11 mouse cellular contexts compared by ENCODE assay signal in the genomic region with DNA sequence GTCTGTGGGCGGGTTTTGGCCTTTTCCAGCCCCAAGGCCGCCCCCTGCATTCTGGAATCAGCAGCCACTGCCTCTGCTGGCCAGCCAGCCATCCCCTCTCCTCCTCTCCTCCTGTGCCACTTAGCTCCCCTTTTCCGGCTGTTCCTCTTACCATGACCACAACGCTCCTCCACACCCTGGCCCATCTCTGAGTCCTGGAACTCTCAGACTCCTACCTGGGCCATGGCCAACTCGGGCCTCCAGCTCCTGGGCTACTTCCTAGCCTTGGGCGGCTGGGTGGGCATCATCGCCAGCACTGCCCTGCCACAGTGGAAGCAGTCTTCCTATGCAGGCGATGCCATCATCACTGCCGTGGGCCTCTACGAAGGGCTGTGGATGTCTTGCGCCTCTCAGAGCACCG. TPM values are rescaled to one million over a fixed set of nuclear protein-coding genes. Genes with fewer than 3 reads are reported as not detected.
DNase-seq lines count a peak whose midpoint lies in the region; ATAC-seq and TF ChIP-seq lines count a peak whose summit lies in the region.
"Had no signal": no experiment of that assay in that cellular context is flagged by ENCODE, and none has a peak within 500 bp of the region (broad histone marks: within the 10 kb centered on the region; RNA-seq: fewer than 3 reads in every experiment).

A gene (plus strand): TSS at position 64 of the 400 bp plus-strand sequence.

- peak within 1 kb of the TSS; percentile 13; the same call in 1 of the 2 replicates for H3K9ac ChIP-seq in lung, embryonic 16.5 days (ENCODE audit: low read length)
- peak within 1 kb of the TSS; percentile 29; the same call in 1 of the 2 replicates for H3K9ac ChIP-seq in limb, embryonic 14.5 days (ENCODE audit: low read depth, low read length, severe bottlenecking)

- H3K36me3 ChIP-seq in lung, embryonic 16.5 days (ENCODE audit: control insufficient read depth, insufficient read depth, low read length): no peaks in the 10 kb centered on the region
- no peaks in the 10 kb centered on the region for H3K36me3 ChIP-seq in limb, embryonic 14.5 days (ENCODE audit: control insufficient read depth, insufficient read depth, low read length)
- no peaks in the 10 kb centered on the region for H3K36me3 ChIP-seq in thymus, adult 2 months (ENCODE audit: control insufficient read depth, insufficient read depth, low read length)

- TF ChIP-seq CTCF in thymus, adult 2 months (IDR thresholded peaks at IDR 0.05; ENCODE audit: borderline replicate concordance, control insufficient read depth, extremely low read depth, insufficient read depth, low read length, poor library complexity): no peak

- H3K9me3 ChIP-seq in lung, embryonic 16.5 days (ENCODE audit: control insufficient read depth, low read length): no peaks in the 10 kb centered on the region
- H3K9me3 ChIP-seq in limb, embryonic 14.5 days (ENCODE audit: control insufficient read depth, low read length): no peaks in the 10 kb centered on the region

- ATAC-seq in lung, embryonic 16.5 days (ENCODE audit: low read depth): no peak
- ATAC-seq in limb, embryonic 14.5 days (ENCODE audit: low FRiP score, low read depth): no peak

- no peaks in the 10 kb centered on the region for H3K27me3 ChIP-seq in lung, embryonic 16.5 days (ENCODE audit: control insufficient read depth, insufficient read depth, low read depth, low read length)
- H3K27me3 ChIP-seq in limb, embryonic 14.5 days (ENCODE audit: control insufficient read depth, insufficient read depth, low read length): no peaks in the 10 kb centered on the region
- H3K27me3 ChIP-seq in thymus, adult 2 months (ENCODE audit: control insufficient read depth, insufficient read depth, low read length): no peaks in the 10 kb centered on the region

- peaks cover 6% of the 10 kb centered on the region for H3K4me1 ChIP-seq in lung, embryonic 16.5 days (replicated peaks; ENCODE audit: control insufficient read depth, insufficient read depth, low read length)
- peaks cover 14% of the 10 kb centered on the region for H3K4me1 ChIP-seq in limb, embryonic 14.5 days (ENCODE audit: control insufficient read depth, insufficient read depth, low read length)
- H3K4me1 ChIP-seq in thymus, adult 2 months (replicated peaks; ENCODE audit: control insufficient read depth, insufficient read depth, low read length): peaks cover 3% of the 10 kb centered on the region

- no peak within 1 kb of the TSS for H3K4me2 ChIP-seq in lung, embryonic 16.5 days (ENCODE audit: low read depth, low read length)
- H3K4me2 ChIP-seq in limb, embryonic 14.5 days (replicated peaks; ENCODE audit: low read depth, low read length, severe bottlenecking): no peak within 1 kb of the TSS

- WGBS in lung, embryonic 16.5 days: 82% methylated on average over 12 of the region's 12 CpGs
- WGBS in limb, embryonic 14.5 days: 84% methylated on average over 12 of the region's 12 CpGs
- WGBS in thymus, adult 2 months: 93% methylated on average over 12 of the region's 12 CpGs

- H3K27ac ChIP-seq in lung, embryonic 16.5 days (ENCODE audit: low read length): no peak within 1 kb of the TSS
- H3K27ac ChIP-seq in limb, embryonic 14.5 days (replicated peaks; ENCODE audit: low read depth, low read length): peak within 1 kb of the TSS; percentile 75
- H3K27ac ChIP-seq in thymus, adult 2 months (ENCODE audit: control insufficient read depth, insufficient read depth, low read length): no peak within 1 kb of the TSS

- no peak within 1 kb of the TSS for H3K4me3 ChIP-seq in lung, embryonic 16.5 days (ENCODE audit: low read length)
- H3K4me3 ChIP-seq in limb, embryonic 14.5 days (replicated peaks; ENCODE audit: low read length): no peak within 1 kb of the TSS
- no peak within 1 kb of the TSS for H3K4me3 ChIP-seq in thymus, adult 2 months (ENCODE audit: control insufficient read depth, insufficient read depth, low read length)
- H3K4me3 ChIP-seq: myocyte had no signal

- TF ChIP-seq POLR2A in limb, embryonic 14.5 days (IDR thresholded peaks at IDR 0.05; ENCODE audit: borderline replicate concordance, extremely low read depth, insufficient read depth, insufficient read length): no peak
- TF ChIP-seq POLR2A in thymus, adult 2 months (IDR thresholded peaks at IDR 0.05; ENCODE audit: control insufficient read depth, extremely low read depth, insufficient read depth, low read length, poor library complexity): no peak

- peak; percentile 48 to 59 for DNase-seq in cerebellum, postnatal 10 days
- DNase-seq in cerebellum, postnatal 4 days (ENCODE audit: low spot score in 2 of 2): no peak
- no peak for DNase-seq in lung, postnatal 4 days
- DNase-seq in limb, embryonic 14.5 days (ENCODE audit: low spot score): no peak
- no peak for DNase-seq in thymus, adult 2 months
- DNase-seq in lung, postnatal 14 days: no peak
- DNase-seq in adrenal gland, postnatal 10 days: no peak

RNA-seq across cellular contexts. Expression of the gene that starts here (rescaled TPM):
- polyA plus RNA-seq in lung, embryonic 16.5 days (2015; fragmentation: Nextera tagmentation; extraction: Ambion mirVana): 0.15 and 0.18 TPM in 2 replicates
- polyA plus RNA-seq in limb, embryonic 14.5 days (2012; rRNA removed): 0.38 and 0.59 TPM in 2 replicates
- 0.10 and 0.91 TPM in 2 replicates for polyA plus RNA-seq in limb, embryonic 14.5 days (2014; fragmentation: Nextera tagmentation; extraction: Ambion mirVana)
- 0.18 and 0.50 TPM in 2 replicates for polyA plus RNA-seq in thymus, adult 2 months (2012; rRNA removed)
- under 1 TPM; 0.54 to 0.64 TPM for total RNA-seq in adrenal gland, postnatal 10 days (2021)
- polyA plus RNA-seq: liver, embryonic 16.5 days; spleen, adult 2 months had no signal

Comparison
In these comparisons a context has a peak if more than half of its experiments do, and no peak if none do; other contexts are left out.
1. DNase-seq: peak in cerebellum, postnatal 10 days (2 of 2); none in cerebellum, postnatal 4 days (0 of 2), lung, postnatal 4 days (0 of 2), limb, embryonic 14.5 days (single experiment), thymus, adult 2 months (single experiment), lung, postnatal 14 days (single experiment) and adrenal gland, postnatal 10 days (single experiment).